Mouse (Mus musculus): ENCODE data around the gene Wars. TPM values are rescaled to one million over a fixed set of nuclear protein-coding genes. Genes with fewer than 3 reads are reported as not detected.
A peak's percentile ranks its signal among the peaks of the same experiment; 100 is the strongest.

Wars gene
- total and polyA plus RNA-seq, 3 experiments: 53.2 to 66.3 (median 61.5) TPM

DNA sequence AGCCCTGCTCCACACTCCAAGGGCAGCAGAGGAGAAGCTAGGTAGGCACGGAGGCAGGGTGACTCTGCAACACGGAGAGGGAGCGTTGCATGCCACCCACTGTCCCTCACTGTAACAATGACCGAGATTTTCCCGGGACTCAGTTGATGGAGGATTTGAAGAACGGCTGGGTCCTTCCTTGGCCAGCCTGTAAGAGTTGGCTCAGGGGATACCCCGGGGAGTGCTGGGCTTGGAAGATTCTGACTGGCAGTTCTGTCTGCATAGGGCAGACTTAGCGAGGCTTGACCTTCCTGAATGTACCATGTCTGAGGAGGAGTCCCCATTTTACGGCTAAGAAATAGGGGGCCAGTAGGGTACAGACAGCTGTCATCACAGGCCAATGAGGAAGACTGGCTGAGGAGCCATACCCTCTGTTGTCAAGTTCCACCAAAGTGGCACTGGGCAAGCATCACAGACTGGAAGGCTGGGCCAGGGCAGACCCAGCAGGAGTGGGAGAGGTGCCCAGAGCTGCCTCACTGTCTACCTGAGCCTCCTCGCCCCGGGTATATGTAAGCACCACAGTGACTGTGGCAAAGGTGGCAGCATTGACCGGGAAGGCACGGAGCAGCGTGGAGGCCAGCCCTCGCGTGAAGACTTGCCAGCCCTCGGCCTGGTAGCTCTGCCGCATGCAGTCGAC lies 67.6 kb downstream of the Wars start:
- DNase-seq: no peak

DNA sequence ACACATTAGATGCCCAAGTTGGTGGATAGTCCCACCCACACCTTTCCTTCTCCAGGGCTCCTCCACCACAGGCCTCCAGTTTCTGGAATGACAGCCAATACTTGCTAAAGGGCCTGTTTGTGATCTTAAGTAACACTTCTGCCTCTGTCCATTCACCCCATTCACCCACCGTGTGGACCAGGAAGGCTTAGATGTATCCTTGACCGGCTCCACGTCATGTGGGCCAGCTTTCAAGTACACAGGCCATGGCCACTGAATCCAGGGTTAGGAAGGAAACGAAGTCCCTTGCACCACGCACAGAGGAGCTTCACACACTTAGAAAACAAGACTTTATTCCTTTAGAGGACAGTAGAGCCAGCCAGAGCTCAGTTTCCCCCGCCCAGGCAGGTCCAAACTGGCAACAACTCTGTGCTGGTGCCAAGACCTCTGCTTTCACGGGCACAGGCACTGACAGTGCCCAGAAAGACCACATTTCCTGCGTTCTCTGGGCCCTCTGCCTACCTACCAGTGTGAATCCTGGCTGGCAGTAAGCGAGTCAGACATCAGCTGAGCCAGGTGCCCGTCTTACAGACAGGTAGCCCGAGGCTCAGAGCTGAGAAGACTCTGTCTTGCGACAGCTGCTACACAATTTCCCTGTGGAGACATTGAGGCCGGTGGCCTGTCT lies 68.3 kb downstream of the Wars start:
- no peak for DNase-seq

DNA sequence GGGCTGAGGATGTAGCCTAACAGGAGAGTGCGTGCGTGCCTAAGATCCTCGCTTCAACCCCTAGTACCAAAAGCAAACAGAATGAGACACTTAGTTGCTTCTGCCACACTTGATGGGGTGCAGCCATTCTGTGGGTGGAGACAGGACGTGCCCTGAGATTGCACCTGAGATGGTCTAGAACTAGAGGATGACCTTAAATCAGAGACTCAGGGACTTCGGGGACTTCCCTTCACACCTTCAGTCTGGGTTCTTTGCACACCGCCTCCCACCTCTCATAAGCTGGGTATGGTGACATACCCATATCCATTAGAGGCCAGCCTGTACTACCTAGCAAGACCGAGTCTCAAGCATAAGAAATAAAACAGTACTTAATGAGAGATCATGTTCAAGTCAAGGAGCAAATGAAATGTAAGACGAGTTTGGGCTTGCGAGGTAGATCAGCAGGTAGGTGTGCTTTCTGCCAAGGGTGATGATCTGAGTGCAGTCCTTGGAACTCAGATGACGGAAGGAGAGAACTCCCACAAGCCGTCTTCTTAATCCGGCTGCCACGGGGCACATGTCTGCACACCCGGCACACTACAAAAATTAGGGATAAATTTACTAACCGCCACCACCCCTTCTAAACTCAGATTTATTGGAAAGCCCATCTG lies 69.6 kb downstream of the Wars start:
- DNase-seq: no peak

GRCm38 (mm10) chr12:108823036-108823435 lies 70.9 kb downstream of the Wars start:
- DNase-seq: no peak

GRCm38 (mm10) chr12:108820461-108820860 lies 73.5 kb downstream of the Wars start:
- DNase-seq: no peak

DNA sequence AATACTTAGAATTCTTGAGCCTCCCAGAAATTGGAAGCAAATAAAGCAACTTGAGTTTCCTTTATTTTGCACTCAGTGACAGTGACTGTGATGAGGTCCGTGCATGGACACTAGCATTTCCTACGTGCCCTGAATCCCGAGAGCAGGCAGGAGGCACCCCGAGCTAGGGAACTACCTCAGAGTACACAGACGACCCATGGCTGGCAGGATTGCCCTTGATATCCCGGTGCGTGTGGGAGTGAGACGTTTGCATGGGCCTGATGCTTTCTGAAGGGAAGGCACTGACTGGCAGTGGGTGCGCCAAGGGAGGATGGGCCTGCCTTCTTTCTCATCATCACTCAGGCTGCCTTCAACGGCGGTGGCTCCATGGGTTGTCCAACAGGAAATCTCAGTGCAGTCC lies 77.4 kb downstream of the Wars start:
- DNase-seq: no peak

GRCm38 (mm10) chr12:108814470-108814869 lies 79.5 kb downstream of the Wars start:
- DNase-seq: no peak

- no peak for DNase-seq
Observed at GRCm38 (mm10) chr12:108812463-108812862, 81.5 kb downstream of the Wars start.

DNA sequence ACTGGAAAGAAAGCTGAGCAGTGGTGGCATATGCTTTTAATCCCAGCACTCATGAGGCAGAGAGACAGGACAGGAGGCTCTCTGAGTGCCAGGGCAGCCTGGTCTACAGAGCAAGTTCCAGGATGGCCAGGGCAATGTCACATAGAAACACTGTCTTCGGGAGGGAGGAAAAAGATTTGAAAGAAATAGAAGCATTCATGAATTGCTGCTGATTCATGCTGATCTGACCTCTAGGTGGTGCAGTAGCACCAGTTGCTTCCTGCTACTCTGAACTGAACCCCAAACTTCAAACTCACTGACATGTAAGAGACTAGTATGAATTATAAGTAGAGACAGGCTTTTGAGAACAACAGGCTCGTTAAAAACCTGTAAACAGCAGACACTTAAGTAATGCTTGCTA lies 82.8 kb downstream of the Wars start:
- DNase-seq: peak; percentile 45

DNA sequence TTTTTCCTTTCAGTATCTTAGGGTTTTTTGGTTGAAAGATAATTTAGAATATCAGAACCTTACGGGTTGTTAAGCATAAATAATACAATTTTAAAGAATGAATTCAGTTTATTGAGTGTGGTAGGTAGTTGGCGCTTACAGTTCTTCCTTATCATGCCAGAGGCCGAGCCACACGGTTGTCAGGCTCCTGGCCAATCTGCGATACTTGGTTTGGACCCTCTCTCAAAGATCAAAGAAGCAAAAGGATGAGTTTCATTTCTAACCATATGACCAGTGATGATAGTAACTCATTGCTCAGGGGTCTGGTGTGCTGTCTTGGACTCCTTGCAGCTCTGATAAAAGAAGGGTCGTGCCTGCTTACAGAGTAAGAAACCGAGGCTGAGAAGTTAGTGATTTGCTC lies 83.7 kb downstream of the Wars start:
- DNase-seq: no peak

Small RNA genes within 50 kb of the gene (microRNA-seq; reads per million reads assigned to microRNA genes)
- 30.3 to 64.9 reads per million in 2 experiments for gene Mir345

Other genes starting within 250 kb of the Wars start
- under 1 TPM in 1 of 2 experiments, not detected in 1; 0.17 TPM for gene Degs2, start 191.9 kb downstream of the Wars start, total RNA-seq (2021)
- 0.10 and 0.27 TPM in 2 replicates for gene Degs2, start 191.9 kb downstream of the Wars start, polyA plus RNA-seq (2012; rRNA removed)
- 100 to 1,000 TPM in 1 of 2 experiments, 10 to 100 TPM in 1; 56.2 to 102 TPM for gene Yy1, start 101.2 kb downstream of the Wars start, total RNA-seq (2021)
- 22.5 and 27.8 TPM in 2 replicates for gene Yy1, start 101.2 kb downstream of the Wars start, polyA plus RNA-seq (2012; rRNA removed)
- 10 to 100 TPM; 14.0 to 17.7 TPM for gene Slc25a29, start 58.3 kb downstream of the Wars start, total RNA-seq (2021)
- gene Slc25a29, start 58.3 kb downstream of the Wars start, polyA plus RNA-seq (2012; rRNA removed): 93.3 and 111 TPM in 2 replicates
- gene Slc25a47, start 58.1 kb downstream of the Wars start, total RNA-seq (2021): 10 to 100 TPM in 1 of 2 experiments, 1 to 10 TPM in 1; 8.4 to 12.2 TPM
- 16.6 TPM in 2 replicates for gene Slc25a47, start 58.1 kb downstream of the Wars start, polyA plus RNA-seq (2012; rRNA removed)
- 10 to 100 TPM in 1 of 2 experiments, 1 to 10 TPM in 1; 6.7 to 12.0 TPM for gene Wdr25, start 543 bp downstream of the Wars start, total RNA-seq (2021)
- 6.5 and 8.3 TPM in 2 replicates for gene Wdr25, start 543 bp downstream of the Wars start, polyA plus RNA-seq (2012; rRNA removed)
- 1 to 10 TPM; 3.9 to 5.5 TPM for gene Begain, start 174.0 kb upstream of the Wars start, total RNA-seq (2021)
- 3.3 and 8.2 TPM in 2 replicates for gene Begain, start 174.0 kb upstream of the Wars start, polyA plus RNA-seq (2012; rRNA removed)